Mouse (Mus musculus): ENCODE measurements around the gene Olfr1129.

GRCm38 (mm10) chr2:87545442-87545841 lies 28.3 kb upstream of the Olfr1129 start, which contains the start of gene Olfr1128:
- TF ChIP-seq CTCF (IDR thresholded peaks at IDR 0.05; ENCODE audit: insufficient read depth, low read length) = no peak
- no peak for TF ChIP-seq POLR2A (IDR thresholded peaks at IDR 0.05; ENCODE audit: borderline replicate concordance, extremely low read depth, low read depth, low read length)
